Mouse (Mus musculus): ENCODE results near the gene Nfkbia. TPM values are rescaled to one million over a fixed set of nuclear protein-coding genes. Genes with fewer than 3 reads are reported as not detected.

Nfkbia gene
- polyA plus RNA-seq, 1 experiment from 2014 or later, result 49.7 TPM

DNA sequence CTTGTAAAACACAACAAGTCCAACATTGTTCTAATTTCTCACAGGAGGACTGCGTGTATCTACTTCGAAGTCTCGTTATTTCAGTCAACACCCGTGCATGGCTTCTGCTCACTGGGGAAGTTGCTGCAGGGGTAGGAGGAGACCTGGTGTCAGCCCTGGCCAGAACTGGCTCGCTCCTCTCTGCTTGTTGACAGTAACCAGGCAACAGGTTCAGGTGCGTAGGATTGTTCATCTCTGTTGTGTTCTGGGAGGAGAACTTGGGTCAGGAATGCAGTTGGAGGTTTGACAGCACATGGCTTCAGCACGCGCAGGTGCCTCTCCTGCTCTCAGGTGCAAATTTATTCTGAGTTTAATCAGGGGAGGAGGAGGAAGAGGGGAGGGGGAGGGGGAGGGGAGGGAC, 5.3 kb upstream of the Nfkbia start:
- WGBS, result 54% methylated on average over 8 of the region's 8 CpGs
- Histone ChIP-seq H3K36me3 (ENCODE audit: control insufficient read depth, insufficient read depth) (no peaks in the 10 kb centered on the region), H3K4me3 (ENCODE audit: low read depth, low read length) (no peak overlapping the region), H3K4me1 (replicated peaks; ENCODE audit: control insufficient read depth, insufficient read depth, low read length) (no peaks in the 10 kb centered on the region), H3K27ac (ENCODE audit: low read depth, low read length) (no peak overlapping the region), H3K9ac (ENCODE audit: low read depth, low read length) (no peak overlapping the region), H3K4me2 (replicated peaks; ENCODE audit: low read depth) (no peak overlapping the region), H3K9me3 (ENCODE audit: control insufficient read depth) (no peaks in the 10 kb centered on the region), H3K27me3 (replicated peaks; ENCODE audit: control insufficient read depth, insufficient read depth, low read length) (no peaks in the 10 kb centered on the region)
- ATAC-seq, result no peak
- no peak for TF ChIP-seq CTCF (IDR thresholded peaks at IDR 0.05; ENCODE audit: low read depth)

DNA sequence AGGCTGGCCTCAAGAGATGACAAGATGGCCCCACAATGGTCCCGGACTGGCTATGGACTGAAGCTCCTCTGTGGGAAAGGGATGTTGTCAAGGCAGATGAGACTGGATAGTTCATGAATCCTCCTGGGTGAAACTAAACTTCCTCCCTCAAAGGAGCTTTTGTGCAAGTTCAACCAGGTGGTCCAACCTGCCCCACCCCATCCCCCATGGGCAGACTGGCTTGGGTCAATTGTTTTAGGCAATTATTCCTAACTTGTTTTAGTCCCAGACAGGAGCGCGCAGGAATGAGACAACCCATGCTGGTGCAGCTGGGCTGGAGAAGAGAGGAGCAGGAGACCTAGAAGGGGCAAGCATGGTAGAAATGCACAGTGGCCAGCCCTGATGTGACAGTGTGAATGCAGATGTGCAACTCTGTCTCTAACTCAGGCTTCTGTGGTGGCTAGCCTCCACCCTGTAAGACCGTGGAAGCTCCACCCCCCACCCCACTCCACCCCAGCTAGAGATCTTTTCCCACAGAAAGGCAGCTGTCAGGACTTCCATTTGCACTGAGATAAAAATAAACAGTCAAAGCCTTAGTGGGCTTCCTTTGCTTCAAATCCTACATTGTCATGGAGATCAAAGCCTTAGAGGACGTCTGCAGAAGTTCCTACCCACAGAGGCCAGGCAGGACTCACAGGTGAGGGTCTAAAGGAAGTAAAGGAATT, 3.6 kb upstream of the Nfkbia start:
- H3K27ac ChIP-seq (ENCODE audit: low read depth, low read length), result no peak overlapping the region
- H3K4me1 ChIP-seq (replicated peaks; ENCODE audit: control insufficient read depth, insufficient read depth, low read length), result no peaks in the 10 kb centered on the region
- no peaks in the 10 kb centered on the region for H3K27me3 ChIP-seq (replicated peaks; ENCODE audit: control insufficient read depth, insufficient read depth, low read length)
- no peaks in the 10 kb centered on the region for H3K9me3 ChIP-seq (ENCODE audit: control insufficient read depth)
- no peak for TF ChIP-seq CTCF (IDR thresholded peaks at IDR 0.05; ENCODE audit: low read depth)
- 68% methylated on average over 5 of the region's 5 CpGs for WGBS
- no peak overlapping the region for H3K4me3 ChIP-seq (ENCODE audit: low read depth, low read length)
- no peak overlapping the region for H3K9ac ChIP-seq (ENCODE audit: low read depth, low read length)
- ATAC-seq, result no peak
- H3K4me2 ChIP-seq (replicated peaks; ENCODE audit: low read depth), result no peak overlapping the region
- H3K36me3 ChIP-seq (ENCODE audit: control insufficient read depth, insufficient read depth), result 0 out of 2 replicates have a peak, but pooled peaks cover under 1% of the 10 kb centered on the region

- TF ChIP-seq CTCF (IDR thresholded peaks at IDR 0.05; ENCODE audit: low read depth), result peak; percentile 88
- Histone ChIP-seq H3K27ac (ENCODE audit: low read depth, low read length) (no peak overlapping the region), H3K9me3 (ENCODE audit: control insufficient read depth) (no peaks in the 10 kb centered on the region), H3K4me2 (replicated peaks; ENCODE audit: low read depth) (no peak overlapping the region), H3K27me3 (replicated peaks; ENCODE audit: control insufficient read depth, insufficient read depth, low read length) (no peaks in the 10 kb centered on the region), H3K36me3 (ENCODE audit: control insufficient read depth, insufficient read depth) (peaks cover 8% of the 10 kb centered on the region), H3K4me3 (ENCODE audit: low read depth, low read length) (no peak overlapping the region), H3K9ac (ENCODE audit: low read depth, low read length) (no peak overlapping the region), H3K4me1 (replicated peaks; ENCODE audit: control insufficient read depth, insufficient read depth, low read length) (no peaks in the 10 kb centered on the region)
- ATAC-seq, result peak; percentile 4; the same call in 1 of the 2 replicates
- 31% methylated on average over 9 of the region's 9 CpGs for WGBS
Measured at GRCm38 (mm10) chr12:55495114-55495901, 2.9 kb upstream of the Nfkbia start.

- Histone ChIP-seq H3K27me3 (replicated peaks; ENCODE audit: control insufficient read depth, insufficient read depth, low read length) (no peaks in the 10 kb centered on the region), H3K4me1 (replicated peaks; ENCODE audit: control insufficient read depth, insufficient read depth, low read length) (no peaks in the 10 kb centered on the region), H3K36me3 (ENCODE audit: control insufficient read depth, insufficient read depth) (peaks cover 27% of the 10 kb centered on the region), H3K4me2 (replicated peaks; ENCODE audit: low read depth) (peak overlapping the region; percentile 70), H3K9me3 (ENCODE audit: control insufficient read depth) (no peaks in the 10 kb centered on the region), H3K27ac (ENCODE audit: low read depth, low read length) (peak overlapping the region; percentile 43), H3K9ac (ENCODE audit: low read depth, low read length) (peak overlapping the region; percentile 88; the same call in 1 of the 2 replicates), H3K4me3 (ENCODE audit: low read depth, low read length) (peak overlapping the region; percentile 70)
- WGBS, result 53% methylated on average over 8 of the region's 8 CpGs
- ATAC-seq, result no peak
- TF ChIP-seq CTCF (IDR thresholded peaks at IDR 0.05; ENCODE audit: low read depth), result no peak
Measured at GRCm38 (mm10) chr12:55493381-55493780, 934 bp upstream of the Nfkbia start.

DNA sequence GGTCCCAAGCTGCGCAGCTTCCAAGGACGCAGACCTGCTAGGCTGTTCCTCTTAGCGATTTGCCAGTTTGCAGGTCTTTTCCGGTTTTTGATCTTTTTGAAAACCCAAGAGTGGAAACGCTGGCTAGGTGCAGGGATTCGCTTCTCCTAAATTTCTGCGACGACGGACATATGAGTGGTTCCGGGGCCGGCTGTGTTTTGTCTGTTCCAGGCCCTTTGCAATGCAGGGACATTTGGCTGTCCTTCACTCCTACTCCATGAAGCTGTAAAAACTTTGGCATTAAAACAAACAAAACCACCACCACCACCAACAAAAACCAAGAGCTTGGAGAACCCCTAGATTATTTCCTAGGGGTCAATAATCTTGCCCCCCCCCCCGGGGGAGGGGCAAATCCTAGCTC, 494 bp upstream of the Nfkbia start:
- H3K36me3 ChIP-seq (ENCODE audit: control insufficient read depth, insufficient read depth), result peaks cover 31% of the 10 kb centered on the region
- no peaks in the 10 kb centered on the region for H3K4me1 ChIP-seq (replicated peaks; ENCODE audit: control insufficient read depth, insufficient read depth, low read length)
- peak overlapping the region; percentile 70 for H3K4me3 ChIP-seq (ENCODE audit: low read depth, low read length)
- H3K27ac ChIP-seq (ENCODE audit: low read depth, low read length), result peak overlapping the region; percentile 97
- 3% methylated on average over 12 of the region's 12 CpGs for WGBS
- H3K27me3 ChIP-seq (replicated peaks; ENCODE audit: control insufficient read depth, insufficient read depth, low read length), result no peaks in the 10 kb centered on the region
- H3K9ac ChIP-seq (ENCODE audit: low read depth, low read length), result peak overlapping the region; percentile 88
- no peaks in the 10 kb centered on the region for H3K9me3 ChIP-seq (ENCODE audit: control insufficient read depth)
- ATAC-seq, result no peak
- H3K4me2 ChIP-seq (replicated peaks; ENCODE audit: low read depth), result peak overlapping the region; percentile 70
- no peak for TF ChIP-seq CTCF (IDR thresholded peaks at IDR 0.05; ENCODE audit: low read depth)

DNA sequence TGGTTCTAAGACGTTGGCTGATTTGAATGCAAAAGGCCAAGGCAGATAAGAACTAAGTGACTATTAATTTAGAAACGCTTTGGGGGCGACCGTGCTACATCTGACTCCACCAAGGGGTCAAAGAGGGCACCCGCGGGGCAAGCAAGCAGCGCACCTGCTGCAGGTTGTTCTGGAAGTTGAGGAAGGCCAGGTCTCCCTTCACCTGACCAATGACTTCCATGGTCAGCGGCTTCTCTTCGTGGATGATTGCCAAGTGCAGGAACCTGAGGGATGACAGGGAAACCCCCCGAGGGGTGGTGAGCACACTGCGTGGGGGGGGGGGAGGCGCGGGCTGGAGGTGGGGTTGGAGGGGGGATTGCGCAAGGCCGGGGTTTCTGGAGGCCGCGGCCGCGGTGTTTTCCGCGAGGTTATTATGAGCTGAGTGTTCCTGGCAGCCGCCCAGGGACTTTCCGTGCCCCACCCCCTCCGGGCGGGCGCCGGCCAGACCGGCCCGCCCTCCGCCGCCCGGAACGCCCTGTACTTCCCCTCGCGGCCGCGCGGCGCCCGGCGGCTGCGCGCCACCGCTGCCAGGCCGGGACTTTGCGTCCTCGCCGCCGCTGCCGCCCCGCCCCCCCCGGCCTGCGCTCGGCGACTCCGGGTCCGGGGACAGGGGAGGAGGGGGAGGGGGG, 797 bp downstream of the Nfkbia start:
- peak overlapping the region; percentile 70 for H3K4me2 ChIP-seq (replicated peaks; ENCODE audit: low read depth)
- no peaks in the 10 kb centered on the region for H3K9me3 ChIP-seq (ENCODE audit: control insufficient read depth)
- H3K27ac ChIP-seq (ENCODE audit: low read depth, low read length), result peak overlapping the region; percentile 97
- H3K4me1 ChIP-seq (replicated peaks; ENCODE audit: control insufficient read depth, insufficient read depth, low read length), result no peaks in the 10 kb centered on the region
- under 1% methylated on average over 36 of the region's 57 CpGs for WGBS
- no peak for TF ChIP-seq CTCF (IDR thresholded peaks at IDR 0.05; ENCODE audit: low read depth)
- no peaks in the 10 kb centered on the region for H3K27me3 ChIP-seq (replicated peaks; ENCODE audit: control insufficient read depth, insufficient read depth, low read length)
- ATAC-seq, result peak; percentile 88
- H3K9ac ChIP-seq (ENCODE audit: low read depth, low read length), result peak overlapping the region; percentile 88
- peak overlapping the region; percentile 70 for H3K4me3 ChIP-seq (ENCODE audit: low read depth, low read length)
- H3K36me3 ChIP-seq (ENCODE audit: control insufficient read depth, insufficient read depth), result peaks cover 34% of the 10 kb centered on the region

Measured in intestine, postnatal 0 days (tissue).